Mouse (Mus musculus): ENCODE measurements around the gene Prkd3. TPM values are rescaled to one million over a fixed set of nuclear protein-coding genes. Genes with fewer than 3 reads are reported as not detected.

Prkd3 gene
- total and polyA plus RNA-seq, 3 experiments: 4.8 to 5.7 TPM; not detected in 1

DNA sequence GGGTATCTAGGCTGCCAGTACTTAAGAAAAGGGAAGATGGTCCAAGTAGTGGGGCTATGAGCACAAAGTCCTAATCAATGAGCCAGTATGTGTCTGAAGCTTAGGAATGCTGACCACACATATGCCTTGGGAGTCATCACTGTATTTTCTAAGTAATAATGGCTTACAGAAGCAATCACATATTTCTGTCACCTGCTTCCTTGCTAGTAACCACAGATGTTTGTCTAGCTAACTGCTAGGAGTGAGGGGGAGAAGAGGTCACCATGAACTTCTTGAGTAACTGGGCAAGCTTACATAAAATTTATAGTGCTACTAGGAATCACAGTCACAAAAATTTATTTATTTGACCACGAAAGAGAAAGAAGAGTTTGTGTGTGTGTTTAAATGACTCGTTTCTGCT lies 22.5 kb downstream of the Prkd3 start:
- Histone ChIP-seq H3K9me3 (replicated peaks; ENCODE audit: insufficient read depth, low read length) (no peaks in the 10 kb centered on the region), H3K4me3 (ENCODE audit: control insufficient read depth in 1 of 2, insufficient read depth in 1 of 2, low read depth in 2 of 2, low read length in 2 of 2) (no peak overlapping the region), H3K27me3 (ENCODE audit: control insufficient read depth in 1 of 2, insufficient read depth in 2 of 2, low read length in 2 of 2) (no peaks in the 10 kb centered on the region; a peak in 1 of 4 replicates), H3K4me1 (ENCODE audit: control insufficient read depth in 1 of 2, insufficient read depth in 2 of 2, low read length in 2 of 2) (no peaks in the 10 kb centered on the region), H3K9ac (ENCODE audit: control insufficient read depth, low read depth, low read length, poor library complexity, severe bottlenecking) (no peak overlapping the region), H3K36me3 (ENCODE audit: control insufficient read depth in 1 of 2, insufficient read depth in 2 of 2, low read length in 2 of 2) (no peaks in the 10 kb centered on the region; a peak in 1 of 4 replicates), H3K79me2 (ENCODE audit: control insufficient read depth, insufficient read depth, low read length, poor library complexity) (no peaks in the 10 kb centered on the region), H3K27ac (ENCODE audit: control insufficient read depth, low read depth, low read length) (no peak overlapping the region)
- TF ChIP-seq USF2 (IDR thresholded peaks at IDR 0.05; ENCODE audit: borderline replicate concordance in 1 of 2, insufficient read depth in 1 of 2, low read depth in 1 of 2, low read length in 2 of 2) (no peak), HCFC1 (IDR thresholded peaks at IDR 0.05; ENCODE audit: low read depth, low read length) (no peak), TCF12 (IDR thresholded peaks at IDR 0.05; ENCODE audit: low read depth, low read length) (no peak), ZNF384 (IDR thresholded peaks at IDR 0.05; ENCODE audit: low read depth, low read length) (no peak), MYB (IDR thresholded peaks at IDR 0.05; ENCODE audit: low read depth, low read length) (no peak), MAX (IDR thresholded peaks at IDR 0.05; ENCODE audit: low read length) (no peak), SIN3A (IDR thresholded peaks at IDR 0.05; ENCODE audit: low read length) (no peak), ZMIZ1 (IDR thresholded peaks at IDR 0.05; ENCODE audit: low read depth, low read length) (no peak), RAD21 (IDR thresholded peaks at IDR 0.05; ENCODE audit: low read depth, low read length) (no peak), NRF1 (IDR thresholded peaks at IDR 0.05; ENCODE audit: insufficient read depth, low read depth, low read length, poor library complexity, severe bottlenecking) (no peak), ELF1 (IDR thresholded peaks at IDR 0.05; ENCODE audit: low read depth, low read length) (no peak), CHD1 (IDR thresholded peaks at IDR 0.05; ENCODE audit: low read depth, low read length) (no peak), CHD2 (IDR thresholded peaks at IDR 0.05; ENCODE audit: low read length) (no peak), TBP (IDR thresholded peaks at IDR 0.05; ENCODE audit: low read depth, low read length) (no peak), POLR2AphosphoS5 (IDR thresholded peaks at IDR 0.05; ENCODE audit: borderline replicate concordance, low read depth, low read length) (no peak), RCOR1 (IDR thresholded peaks at IDR 0.05; ENCODE audit: low read depth, low read length) (no peak)
- no peak for DNase-seq (ENCODE audit: low read depth, low spot score)

DNA sequence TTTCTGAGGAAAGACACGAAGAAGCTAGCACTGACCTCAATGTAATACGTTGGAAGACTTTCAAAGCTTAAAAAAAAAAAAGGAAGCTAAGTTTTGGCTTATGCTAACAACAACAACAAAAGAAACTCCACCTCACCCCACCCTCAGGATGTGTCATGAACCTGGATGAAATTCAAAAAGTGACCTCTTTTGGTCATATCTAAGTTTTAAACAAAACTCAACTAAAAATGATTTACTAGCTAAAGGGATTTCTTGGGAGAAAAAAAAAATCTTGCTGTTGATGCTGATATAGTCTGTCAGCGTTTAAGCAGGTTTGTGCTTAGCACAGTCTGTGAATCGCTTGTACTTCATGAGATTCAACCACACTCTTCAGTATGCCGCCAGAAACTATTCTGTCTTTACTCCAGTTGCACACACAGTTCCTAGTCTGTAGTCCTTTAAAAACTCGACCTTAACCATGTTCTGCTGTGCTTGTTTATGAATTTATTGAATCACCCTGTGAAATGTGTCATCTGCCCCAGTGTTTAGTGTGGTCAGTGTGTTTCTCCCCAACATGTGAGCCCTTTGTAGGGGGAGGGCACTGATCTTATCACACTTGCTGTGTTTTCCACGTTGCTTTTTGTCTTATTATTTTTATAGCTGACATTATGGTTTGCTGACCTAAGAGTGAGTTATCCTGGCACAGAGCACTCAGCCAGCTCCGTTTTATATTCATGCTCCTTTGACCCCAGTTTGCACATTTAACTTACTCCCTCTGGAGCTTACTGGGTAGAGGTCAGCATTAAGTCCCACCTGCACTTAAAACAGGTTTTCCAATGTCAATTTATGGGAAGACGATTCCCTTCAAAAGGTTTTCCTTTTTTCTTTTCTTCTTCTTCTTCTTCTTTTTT lies 25.4 kb downstream of the Prkd3 start:
- H3K9me3 ChIP-seq (replicated peaks; ENCODE audit: insufficient read depth, low read length): no peaks in the 10 kb centered on the region
- DNase-seq (ENCODE audit: low read depth, low spot score): no peak
- no peak overlapping the region for H3K9ac ChIP-seq (ENCODE audit: control insufficient read depth, low read depth, low read length, poor library complexity, severe bottlenecking)
- H3K4me3 ChIP-seq (ENCODE audit: control insufficient read depth in 1 of 2, insufficient read depth in 1 of 2, low read depth in 2 of 2, low read length in 2 of 2): no peak overlapping the region
- TF ChIP-seq POLR2AphosphoS5 (IDR thresholded peaks at IDR 0.05; ENCODE audit: borderline replicate concordance, low read depth, low read length): no peak
- TF ChIP-seq USF1 (IDR thresholded peaks at IDR 0.05; ENCODE audit: low read depth, low read length): no peak
- no peak for TF ChIP-seq UBTF (IDR thresholded peaks at IDR 0.05; ENCODE audit: borderline replicate concordance, insufficient read depth, low read depth, low read length)
- peak; percentile 40 for TF ChIP-seq ZNF384 (IDR thresholded peaks at IDR 0.05; ENCODE audit: low read depth, low read length)
- H3K4me1 ChIP-seq (ENCODE audit: control insufficient read depth in 1 of 2, insufficient read depth in 2 of 2, low read length in 2 of 2): no peaks in the 10 kb centered on the region
- no peaks in the 10 kb centered on the region for H3K79me2 ChIP-seq (ENCODE audit: control insufficient read depth, insufficient read depth, low read length, poor library complexity)
- H3K27ac ChIP-seq (ENCODE audit: control insufficient read depth, low read depth, low read length): no peak overlapping the region
- H3K27me3 ChIP-seq (ENCODE audit: control insufficient read depth in 1 of 2, insufficient read depth in 2 of 2, low read length in 2 of 2): peaks cover 0 to 1% of the 10 kb centered on the region in 2 experiments; a peak in 1 of 4 replicates
- no peaks in the 10 kb centered on the region; a peak in 1 of 4 replicates for H3K36me3 ChIP-seq (ENCODE audit: control insufficient read depth in 1 of 2, insufficient read depth in 2 of 2, low read length in 2 of 2)
